Mouse (Mus musculus) liver, postnatal 0 days (tissue): Measurements from ENCODE around the gene Bbof1.

Experiments used
- CTCF ChIP-seq: sonication (generic); IDR thresholded peaks from 2 replicates; pipeline ENCODE4 v1.5.1; 2016; ENCODE audit warnings: antibody characterized with exemption, low read depth
- EP300 ChIP-seq: IDR thresholded peaks from 2 replicates; pipeline ENCODE4 v1.6.1; 2016; ENCODE audit warnings: antibody characterized with exemption, low read depth, mild to moderate bottlenecking

DNA sequence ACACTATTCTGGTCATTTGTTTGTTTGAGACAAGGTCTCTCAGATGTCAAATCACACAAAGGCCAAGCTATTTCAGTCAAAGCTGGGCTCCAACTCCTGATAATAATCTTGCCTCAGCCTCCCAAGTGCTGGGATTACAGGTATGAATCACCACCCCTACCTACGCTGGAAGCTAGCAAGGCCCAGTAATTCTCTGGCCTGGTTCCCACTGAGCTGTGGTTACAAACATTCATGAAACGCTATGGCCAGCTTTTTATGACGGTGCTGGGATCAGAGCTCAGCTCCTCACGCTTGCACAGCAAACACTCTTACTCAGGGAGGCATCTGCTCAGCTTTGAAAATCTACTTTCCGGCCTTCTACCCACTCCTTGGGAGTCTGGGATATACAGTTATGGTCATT is 15.0 kb upstream of the Bbof1 start:
- TF ChIP-seq CTCF (no peak), EP300 (no peak)
